Mouse (Mus musculus) testis, adult 2 months (tissue): ENCODE results near the gene Stard3.

Experiments used
- CTCF ChIP-seq: fragments of 200-500 bp; IDR thresholded peaks from 2 replicates; pipeline ENCODE4 v1.5.1; 2012; ENCODE audit warnings: low read depth, mild to moderate bottlenecking, inconsistent platforms, low read length, moderate library complexity; ENCODE audit not compliant: control insufficient read depth, insufficient read depth, insufficient replicate concordance
- POLR2A ChIP-seq: fragments of 200-500 bp; IDR thresholded peaks from 2 replicates; pipeline ENCODE4 v1.6.1; 2012; ENCODE audit warnings: low read depth, mild to moderate bottlenecking, inconsistent platforms, low read length, moderate library complexity; ENCODE audit not compliant: control insufficient read depth

- TF ChIP-seq CTCF, result no peak
- no peak for TF ChIP-seq POLR2A
These were observed 60.1 kb downstream of the Stard3 start for GRCm38 (mm10) chr11:98418273-98418672.
